ENCODE assay signal across 12 mouse cellular contexts in genomic region chr13:63186217-63186616, GRCm38 (mm10).
DNase-seq lines count a peak whose midpoint lies in the region; ATAC-seq and TF ChIP-seq lines count a peak whose summit lies in the region.
"Had no signal": no experiment of that assay in that cellular context is flagged by ENCODE, and none has a peak within 500 bp of the region (broad histone marks: within the 10 kb centered on the region; RNA-seq: fewer than 3 reads in every experiment).

No protein-coding gene starts in this region.

- 70% methylated on average over 4 of the region's 4 CpGs for WGBS in heart, embryonic 10.5 days
- WGBS in lung, embryonic 15.5 days: 59% methylated on average over 4 of the region's 4 CpGs
- 74% methylated on average over 4 of the region's 4 CpGs for WGBS in limb, embryonic 14.5 days
- WGBS in stomach, embryonic 16.5 days: 64% methylated on average over 4 of the region's 4 CpGs
- 96% methylated on average over 4 of the region's 4 CpGs for WGBS in thymus, adult 2 months

- H3K27ac ChIP-seq in heart, embryonic 10.5 days: peak overlapping the region; percentile 79
- H3K27ac ChIP-seq in lung, embryonic 15.5 days: peak overlapping the region; percentile 78; the same call in 1 of the 2 replicates
- peak overlapping the region; percentile 80; the same call in 1 of the 2 replicates for H3K27ac ChIP-seq in limb, embryonic 14.5 days (replicated peaks; ENCODE audit: low read depth, low read length)
- H3K27ac ChIP-seq in stomach, embryonic 16.5 days (ENCODE audit: low read length): peak overlapping the region; percentile 83
- H3K27ac ChIP-seq in thymus, adult 2 months (ENCODE audit: control insufficient read depth, insufficient read depth, low read length): no peak overlapping the region
- H3K27ac ChIP-seq: liver, embryonic 14.5 days had no signal

- no peak overlapping the region for H3K9ac ChIP-seq in lung, embryonic 15.5 days
- H3K9ac ChIP-seq in limb, embryonic 14.5 days (ENCODE audit: low read depth, low read length, severe bottlenecking): no peak overlapping the region
- H3K9ac ChIP-seq in stomach, embryonic 16.5 days (ENCODE audit: low read length): no peak overlapping the region
- H3K9ac ChIP-seq: liver, embryonic 14.5 days had no signal

- H3K36me3 ChIP-seq in heart, embryonic 10.5 days: no peaks in the 10 kb centered on the region
- no peaks in the 10 kb centered on the region for H3K36me3 ChIP-seq in lung, embryonic 15.5 days
- peaks cover under 1% of the 10 kb centered on the region; the same call in 1 of the 2 replicates for H3K36me3 ChIP-seq in limb, embryonic 14.5 days (ENCODE audit: control insufficient read depth, insufficient read depth, low read length)
- no peaks in the 10 kb centered on the region for H3K36me3 ChIP-seq in stomach, embryonic 16.5 days (ENCODE audit: control insufficient read depth, insufficient read depth, low read length)
- H3K36me3 ChIP-seq in thymus, adult 2 months (ENCODE audit: control insufficient read depth, insufficient read depth, low read length): no peaks in the 10 kb centered on the region

- no peak for TF ChIP-seq CTCF in thymus, adult 2 months (IDR thresholded peaks at IDR 0.05; ENCODE audit: borderline replicate concordance, control insufficient read depth, extremely low read depth, insufficient read depth, low read length, poor library complexity)

- no peaks in the 10 kb centered on the region for H3K9me3 ChIP-seq in heart, embryonic 10.5 days
- H3K9me3 ChIP-seq in lung, embryonic 15.5 days: no peaks in the 10 kb centered on the region
- no peaks in the 10 kb centered on the region for H3K9me3 ChIP-seq in limb, embryonic 14.5 days (ENCODE audit: control insufficient read depth, low read length)
- H3K9me3 ChIP-seq in stomach, embryonic 16.5 days (replicated peaks; ENCODE audit: control insufficient read depth, low read length): no peaks in the 10 kb centered on the region
- H3K9me3 ChIP-seq: megakaryocyte, embryonic 14.5 days had no signal

- H3K27me3 ChIP-seq in heart, embryonic 10.5 days (ENCODE audit: insufficient read depth, poor library complexity, severe bottlenecking): no peaks in the 10 kb centered on the region
- H3K27me3 ChIP-seq in lung, embryonic 15.5 days: no peaks in the 10 kb centered on the region
- no peaks in the 10 kb centered on the region for H3K27me3 ChIP-seq in limb, embryonic 14.5 days (ENCODE audit: control insufficient read depth, insufficient read depth, low read length)
- no peaks in the 10 kb centered on the region for H3K27me3 ChIP-seq in stomach, embryonic 16.5 days (ENCODE audit: control insufficient read depth, insufficient read depth, low read length)
- no peaks in the 10 kb centered on the region for H3K27me3 ChIP-seq in thymus, adult 2 months (ENCODE audit: control insufficient read depth, insufficient read depth, low read length)

- no peak overlapping the region for H3K4me3 ChIP-seq in heart, embryonic 10.5 days
- no peak overlapping the region for H3K4me3 ChIP-seq in lung, embryonic 15.5 days
- no peak overlapping the region for H3K4me3 ChIP-seq in limb, embryonic 14.5 days (replicated peaks; ENCODE audit: low read length)
- H3K4me3 ChIP-seq in stomach, embryonic 16.5 days (replicated peaks; ENCODE audit: low read length): no peak overlapping the region
- no peak overlapping the region for H3K4me3 ChIP-seq in thymus, adult 2 months (ENCODE audit: control insufficient read depth, insufficient read depth, low read length)
- H3K4me3 ChIP-seq: megakaryocyte, embryonic 14.5 days had no signal

- DNase-seq in heart, embryonic 10.5 days (ENCODE audit: low spot score): no peak
- DNase-seq in heart, adult 9 months (ENCODE audit: low spot score in 2 of 2): no peak
- DNase-seq in lung, postnatal 4 days: no peak
- DNase-seq in limb, embryonic 14.5 days (ENCODE audit: low spot score): no peak
- DNase-seq in cerebellum, adult 9-10 months: no peak
- DNase-seq in thymus, adult 2 months: no peak
- DNase-seq: cerebellum, postnatal 36 days; right cerebral cortex, postnatal 14 days had no signal

- no peak overlapping the region for H3K4me2 ChIP-seq in lung, embryonic 15.5 days
- H3K4me2 ChIP-seq in limb, embryonic 14.5 days (replicated peaks; ENCODE audit: low read depth, low read length, severe bottlenecking): no peak overlapping the region
- no peak overlapping the region for H3K4me2 ChIP-seq in stomach, embryonic 16.5 days (ENCODE audit: low read depth, low read length)

- TF ChIP-seq POLR2A in limb, embryonic 14.5 days (IDR thresholded peaks at IDR 0.05; ENCODE audit: borderline replicate concordance, extremely low read depth, insufficient read depth, insufficient read length): no peak
- TF ChIP-seq POLR2A in thymus, adult 2 months (IDR thresholded peaks at IDR 0.05; ENCODE audit: control insufficient read depth, extremely low read depth, insufficient read depth, low read length, poor library complexity): no peak

- no peak for ATAC-seq in lung, embryonic 15.5 days (ENCODE audit: borderline replicate concordance, extremely low read depth, low FRiP score, low TSS enrichment)
- ATAC-seq in limb, embryonic 14.5 days (ENCODE audit: low FRiP score, low read depth): no peak
- no peak for ATAC-seq in stomach, embryonic 16.5 days (ENCODE audit: insufficient read depth, low FRiP score)

- peaks cover 27% of the 10 kb centered on the region for H3K4me1 ChIP-seq in heart, embryonic 10.5 days
- H3K4me1 ChIP-seq in lung, embryonic 15.5 days: peaks cover 35% of the 10 kb centered on the region
- peaks cover 52% of the 10 kb centered on the region for H3K4me1 ChIP-seq in limb, embryonic 14.5 days (ENCODE audit: control insufficient read depth, insufficient read depth, low read length)
- peaks cover 31% of the 10 kb centered on the region for H3K4me1 ChIP-seq in stomach, embryonic 16.5 days (ENCODE audit: control insufficient read depth, insufficient read depth, low read length)
- H3K4me1 ChIP-seq in thymus, adult 2 months (replicated peaks; ENCODE audit: control insufficient read depth, insufficient read depth, low read length): peaks cover 12% of the 10 kb centered on the region
